Mouse (Mus musculus) heart, embryonic 11.5 days (tissue): Measurements from ENCODE around the gene Pxk. TPM values are rescaled to one million over a fixed set of nuclear protein-coding genes. Genes with fewer than 3 reads are reported as not detected.
"Not testable (repeated sequence)": the region's sequence is repeated elsewhere in the genome, so short reads cannot be mapped to it uniquely, and the experiment has no call there.

Source experiments
- ATAC-seq: fragments of 200-750 bp; cut with Nextera tagmentation; replicated peaks from 2 replicates; pipeline ENCODE4 v1.8.0; 2017; ENCODE audit warnings: moderate library complexity; ENCODE audit not compliant: insufficient number of reproducible peaks, low FRiP score, low TSS enrichment
- H3K27ac ChIP-seq: fragments of 300-500 bp; sonication (generic); 2 replicates; pipeline ENCODE4 v1.5.1; 2014; ENCODE audit warnings: mild to moderate bottlenecking, low read depth, low read length
- H3K27me3 ChIP-seq: fragments of 300-500 bp; sonication (generic); 2 replicates; pipeline ENCODE4 v1.6.1; 2014; ENCODE audit warnings: mild to moderate bottlenecking, low read length, mixed read lengths; ENCODE audit not compliant: control insufficient read depth, insufficient read depth
- H3K36me3 ChIP-seq: fragments of 300-500 bp; sonication (generic); 2 replicates; pipeline ENCODE4 v1.6.1; 2014; ENCODE audit warnings: mild to moderate bottlenecking, low read length, moderate library complexity, mixed read lengths; ENCODE audit not compliant: control insufficient read depth, insufficient read depth
- H3K4me1 ChIP-seq: fragments of 300-500 bp; sonication (generic); 2 replicates; pipeline ENCODE4 v1.6.1; 2014; ENCODE audit warnings: low read length; ENCODE audit not compliant: control insufficient read depth, insufficient read depth
- H3K4me2 ChIP-seq: fragments of 300-500 bp; sonication (generic); 2 replicates; pipeline ENCODE4 v1.6.1; 2014; ENCODE audit warnings: mild to moderate bottlenecking, moderate library complexity
- H3K4me3 ChIP-seq: fragments of 300-500 bp; sonication (generic); 2 replicates; pipeline ENCODE4 v1.5.1; 2014; ENCODE audit warnings: low read depth, low read length
- H3K9ac ChIP-seq: fragments of 300-500 bp; sonication (generic); 2 replicates; pipeline ENCODE4 v1.6.1; 2014; ENCODE audit warnings: mild to moderate bottlenecking, low read depth, low read length, moderate library complexity
- H3K9me3 ChIP-seq: fragments of 300-500 bp; sonication (generic); replicated peaks from 2 replicates; pipeline ENCODE4 v1.6.1; 2016; ENCODE audit warnings: low read length; ENCODE audit not compliant: control insufficient read depth
- WGBS: fragments of 180-500 bp; shearing (Covaris S2); extraction: QIAGEN DNeasy Blood & Tissue Kit; methylation state at CpG from one replicate; pipeline ENCODE4 v1.1.7; 2014; ENCODE audit not compliant: insufficient replicate concordance; 5-methylcytosine and 5-hydroxymethylcytosine counted together
- polyA plus RNA-seq: library from polyadenylated mRNA; unstranded; fragments of >200 nt; fragmentation: Nextera tagmentation; extraction: Ambion mirVana; gene quantifications from 2 replicates; pipeline ENCODE4 v1.2.1, GENCODE M21; 2014

Gene Pxk
- polyA plus RNA-seq, 1 experiment from 2014 or later = 26.6 TPM

- Histone ChIP-seq H3K27me3 (no peaks in the 10 kb centered on the region), H3K27ac (no peak overlapping the region), H3K4me2 (no peak overlapping the region), H3K9me3 (no peaks in the 10 kb centered on the region), H3K4me3 (no peak overlapping the region), H3K36me3 (peaks cover 21% of the 10 kb centered on the region), H3K9ac (no peak overlapping the region), H3K4me1 (no peaks in the 10 kb centered on the region)
- WGBS = 81% methylated on average over 2 of the region's 2 CpGs
- ATAC-seq = no peak
Observed at GRCm38 (mm10) chr14:8161777-8162176, 63.8 kb downstream of the Pxk start.

- H3K9ac ChIP-seq = no peak overlapping the region
- no peaks in the 10 kb centered on the region for H3K9me3 ChIP-seq
- H3K27me3 ChIP-seq = no peaks in the 10 kb centered on the region
- H3K27ac ChIP-seq = no peak overlapping the region
- peaks cover 43% of the 10 kb centered on the region for H3K36me3 ChIP-seq
- H3K4me1 ChIP-seq = no peaks in the 10 kb centered on the region
- no peak overlapping the region for H3K4me3 ChIP-seq
- ATAC-seq = no peak
- 72% methylated on average over 7 of the region's 7 CpGs for WGBS
- H3K4me2 ChIP-seq = no peak overlapping the region
Observed at GRCm38 (mm10) chr14:8164463-8164862, 66.5 kb downstream of the Pxk start.

- peak; percentile 99 for ATAC-seq
- peak within 1 kb of the TSS; percentile 79 for H3K4me2 ChIP-seq
- H3K9me3 ChIP-seq = no peaks in the 10 kb centered on the region
- peak within 1 kb of the TSS; percentile 95 for H3K27ac ChIP-seq
- H3K36me3 ChIP-seq = peaks cover 13% of the 10 kb centered on the region; the same call in 1 of the 2 replicates
- H3K4me3 ChIP-seq = peak within 1 kb of the TSS; percentile 86
- H3K9ac ChIP-seq = peak within 1 kb of the TSS; percentile 98
- H3K4me1 ChIP-seq = peaks cover 6% of the 10 kb centered on the region
- WGBS = under 1% methylated on average over 63 of the region's 64 CpGs
- H3K27me3 ChIP-seq = no peaks in the 10 kb centered on the region
Observed at GRCm38 (mm10) chr14:8172507-8173410, 74.7 kb downstream of the Pxk start, which contains the start of gene Pdhb. Gene Pdhb, minus strand, starts transcription at chr14:8173025.

GRCm38 (mm10) chr14:8173542-8174250 is 75.7 kb downstream of the Pxk start:
- 31% methylated on average over 6 of the region's 7 CpGs for WGBS
- peak overlapping the region; percentile 95 for H3K27ac ChIP-seq

GRCm38 (mm10) chr14:8174634-8175033 is 76.6 kb downstream of the Pxk start:
- no peak overlapping the region for H3K27ac ChIP-seq
- H3K36me3 ChIP-seq = no peaks in the 10 kb centered on the region
- 74% methylated on average over 5 of the region's 5 CpGs for WGBS
- H3K4me2 ChIP-seq = no peak overlapping the region
- no peak for ATAC-seq
- no peaks in the 10 kb centered on the region for H3K9me3 ChIP-seq
- peaks cover 6% of the 10 kb centered on the region for H3K4me1 ChIP-seq
- no peak overlapping the region for H3K4me3 ChIP-seq
- no peaks in the 10 kb centered on the region for H3K27me3 ChIP-seq
- H3K9ac ChIP-seq = no peak overlapping the region

More at GRCm38 (mm10) chr14:8173542-8174250, 75.7 kb downstream of the Pxk start:
- H3K9me3 ChIP-seq, H3K4me1 ChIP-seq, H3K27me3 ChIP-seq, H3K36me3 ChIP-seq: not testable (repeated sequence)
- ATAC-seq = 0 out of 2 replicates have a peak, but pooled peaks have one; percentile 0
- H3K4me3 ChIP-seq = peak overlapping the region; percentile 86
- H3K4me2 ChIP-seq = peak overlapping the region; percentile 79
- H3K9ac ChIP-seq = peak overlapping the region; percentile 62; the same call in 1 of the 2 replicates

- WGBS = 70% methylated on average over 5 of the region's 5 CpGs
- no peak overlapping the region for H3K9ac ChIP-seq
- H3K27ac ChIP-seq = no peak overlapping the region
- ATAC-seq = no peak
- no peaks in the 10 kb centered on the region for H3K36me3 ChIP-seq
- H3K27me3 ChIP-seq = no peaks in the 10 kb centered on the region
- H3K4me3 ChIP-seq = no peak overlapping the region
- no peaks in the 10 kb centered on the region for H3K9me3 ChIP-seq
- H3K4me1 ChIP-seq = peaks cover 6% of the 10 kb centered on the region
- no peak overlapping the region for H3K4me2 ChIP-seq
Observed at GRCm38 (mm10) chr14:8176251-8176650, 78.2 kb downstream of the Pxk start.

- Histone ChIP-seq H3K4me1 (no peaks in the 10 kb centered on the region), H3K9me3 (0 out of 2 replicates have a peak, but pooled peaks cover 2% of the 10 kb centered on the region), H3K27ac (no peak overlapping the region), H3K4me2 (no peak overlapping the region), H3K9ac (no peak overlapping the region), H3K36me3 (no peaks in the 10 kb centered on the region), H3K4me3 (no peak overlapping the region), H3K27me3 (no peaks in the 10 kb centered on the region)
- ATAC-seq = no peak
- WGBS = 64% methylated on average over 4 of the region's 4 CpGs
Observed at GRCm38 (mm10) chr14:8180371-8181035, 82.5 kb downstream of the Pxk start.

- Histone ChIP-seq H3K4me1 (no peaks in the 10 kb centered on the region), H3K4me3 (no peak overlapping the region), H3K9me3 (0 out of 2 replicates have a peak, but pooled peaks cover 2% of the 10 kb centered on the region), H3K4me2 (no peak overlapping the region), H3K36me3 (no peaks in the 10 kb centered on the region), H3K27me3 (no peaks in the 10 kb centered on the region), H3K27ac (no peak overlapping the region), H3K9ac (no peak overlapping the region)
- no peak for ATAC-seq
- 62% methylated on average over 3 of the region's 3 CpGs for WGBS
Observed at GRCm38 (mm10) chr14:8183330-8183729, 85.3 kb downstream of the Pxk start.
